ENCODE assay signal across 12 mouse cellular contexts in the genomic region with DNA sequence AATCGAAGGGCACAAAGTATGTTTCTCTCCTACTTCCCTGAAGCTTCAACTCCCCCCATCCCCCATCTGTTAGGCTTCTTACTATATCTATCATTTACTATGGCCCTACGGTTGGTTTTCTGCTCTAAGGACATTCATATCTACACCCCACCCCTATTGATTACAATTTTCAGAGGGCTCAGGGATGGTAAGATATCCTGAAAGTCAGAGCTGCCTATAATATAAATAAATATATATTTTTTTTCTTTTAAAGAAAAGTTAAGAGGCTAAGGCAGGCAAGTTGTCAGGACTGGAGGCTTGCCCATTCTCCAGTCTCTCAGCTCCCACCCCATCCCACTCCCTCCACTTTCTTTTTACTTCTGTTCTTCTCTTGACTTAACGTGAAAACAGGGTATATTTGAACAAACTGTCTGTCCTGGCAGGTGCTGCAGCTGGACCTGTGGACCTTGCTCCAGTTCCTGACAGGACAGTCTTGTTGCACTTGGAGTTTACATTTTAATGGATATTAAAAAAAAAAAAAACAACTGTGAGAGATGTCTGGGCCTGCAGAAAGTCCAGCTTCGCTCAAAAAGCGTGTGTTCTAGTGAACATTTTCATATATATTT. TPM values are rescaled to one million over a fixed set of nuclear protein-coding genes. Genes with fewer than 3 reads are reported as not detected.
DNase-seq lines count a peak whose midpoint lies in the region; ATAC-seq and TF ChIP-seq lines count a peak whose summit lies in the region.
"Had no signal": no experiment of that assay in that cellular context is flagged by ENCODE, and none has a peak within 500 bp of the region (broad histone marks: within the 10 kb centered on the region; RNA-seq: fewer than 3 reads in every experiment).

No protein-coding gene starts in this region.

- peaks cover 97% of the 10 kb centered on the region for H3K27me3 ChIP-seq in forebrain, embryonic 11.5 days (ENCODE audit: control insufficient read depth, insufficient read depth, low read length)
- H3K27me3 ChIP-seq in forebrain, embryonic 14.5 days (replicated peaks; ENCODE audit: control insufficient read depth, insufficient read depth, low read length): peaks cover 97% of the 10 kb centered on the region
- peaks cover 30% of the 10 kb centered on the region for H3K27me3 ChIP-seq in hindbrain, embryonic 16.5 days (replicated peaks; ENCODE audit: control insufficient read depth, insufficient read depth, low read length)
- H3K27me3 ChIP-seq in kidney, postnatal 0 days (ENCODE audit: insufficient read depth, low read length): no peaks in the 10 kb centered on the region
- H3K27me3 ChIP-seq in stomach, embryonic 15.5 days (replicated peaks): peaks cover 30% of the 10 kb centered on the region
- peaks cover 93% of the 10 kb centered on the region for H3K27me3 ChIP-seq in heart, embryonic 11.5 days (ENCODE audit: control insufficient read depth, insufficient read depth, low read length)
- H3K27me3 ChIP-seq in liver, postnatal 0 days (ENCODE audit: insufficient read depth, low read length): peaks cover 90% of the 10 kb centered on the region

- H3K9ac ChIP-seq in forebrain, embryonic 11.5 days (ENCODE audit: low read length): no peak overlapping the region
- no peak overlapping the region for H3K9ac ChIP-seq in forebrain, embryonic 14.5 days (ENCODE audit: low read length)
- no peak overlapping the region for H3K9ac ChIP-seq in hindbrain, embryonic 16.5 days (ENCODE audit: low read depth, low read length)
- H3K9ac ChIP-seq in kidney, postnatal 0 days (ENCODE audit: low read depth, low read length): peak overlapping the region; percentile 55; the same call in 1 of the 2 replicates
- H3K9ac ChIP-seq in stomach, embryonic 15.5 days: no peak overlapping the region
- no peak overlapping the region for H3K9ac ChIP-seq in heart, embryonic 11.5 days (ENCODE audit: low read depth, low read length)
- no peak overlapping the region for H3K9ac ChIP-seq in liver, postnatal 0 days (replicated peaks)
- H3K9ac ChIP-seq: liver, embryonic 13.5 days had no signal

- no peak for TF ChIP-seq EP300 in liver, postnatal 0 days (IDR thresholded peaks at IDR 0.05; ENCODE audit: low read depth)

- no peaks in the 10 kb centered on the region for H3K36me3 ChIP-seq in forebrain, embryonic 11.5 days (ENCODE audit: control insufficient read depth, insufficient read depth, low read length)
- H3K36me3 ChIP-seq in forebrain, embryonic 14.5 days (ENCODE audit: control insufficient read depth, insufficient read depth, low read length): no peaks in the 10 kb centered on the region
- no peaks in the 10 kb centered on the region for H3K36me3 ChIP-seq in hindbrain, embryonic 16.5 days (ENCODE audit: control insufficient read depth, insufficient read depth, low read length)
- peaks cover 20% of the 10 kb centered on the region for H3K36me3 ChIP-seq in kidney, postnatal 0 days (ENCODE audit: insufficient read depth, low read length)
- H3K36me3 ChIP-seq in stomach, embryonic 15.5 days: no peaks in the 10 kb centered on the region
- H3K36me3 ChIP-seq in heart, embryonic 11.5 days (ENCODE audit: control insufficient read depth, insufficient read depth, low read length): no peaks in the 10 kb centered on the region
- H3K36me3 ChIP-seq in liver, postnatal 0 days (replicated peaks; ENCODE audit: insufficient read depth, low read length): no peaks in the 10 kb centered on the region
- H3K36me3 ChIP-seq: liver, embryonic 13.5 days had no signal

- no peaks in the 10 kb centered on the region for H3K9me3 ChIP-seq in forebrain, embryonic 11.5 days (ENCODE audit: control insufficient read depth, low read length)
- no peaks in the 10 kb centered on the region for H3K9me3 ChIP-seq in forebrain, embryonic 14.5 days (replicated peaks; ENCODE audit: control insufficient read depth, low read length)
- H3K9me3 ChIP-seq in hindbrain, embryonic 16.5 days (ENCODE audit: control insufficient read depth, low read length): no peaks in the 10 kb centered on the region
- H3K9me3 ChIP-seq in kidney, postnatal 0 days (replicated peaks; ENCODE audit: low read length): no peaks in the 10 kb centered on the region
- no peaks in the 10 kb centered on the region for H3K9me3 ChIP-seq in stomach, embryonic 15.5 days
- H3K9me3 ChIP-seq in heart, embryonic 11.5 days (replicated peaks; ENCODE audit: control insufficient read depth, low read length): no peaks in the 10 kb centered on the region
- no peaks in the 10 kb centered on the region for H3K9me3 ChIP-seq in liver, postnatal 0 days (ENCODE audit: low read length)
- H3K9me3 ChIP-seq: liver, embryonic 13.5 days had no signal

- TF ChIP-seq CTCF in kidney, postnatal 0 days (IDR thresholded peaks at IDR 0.05; ENCODE audit: low read depth): no peak
- no peak for TF ChIP-seq CTCF in liver, postnatal 0 days (IDR thresholded peaks at IDR 0.05; ENCODE audit: low read depth)

- H3K4me3 ChIP-seq in forebrain, embryonic 11.5 days (ENCODE audit: low read depth, low read length): no peak overlapping the region
- no peak overlapping the region for H3K4me3 ChIP-seq in forebrain, embryonic 14.5 days (ENCODE audit: low read depth, low read length)
- H3K4me3 ChIP-seq in hindbrain, embryonic 16.5 days (ENCODE audit: low read length): no peak overlapping the region
- H3K4me3 ChIP-seq in kidney, postnatal 0 days (replicated peaks; ENCODE audit: low read depth, low read length): no peak overlapping the region
- no peak overlapping the region for H3K4me3 ChIP-seq in stomach, embryonic 15.5 days (replicated peaks)
- H3K4me3 ChIP-seq in heart, embryonic 11.5 days (ENCODE audit: low read depth, low read length): no peak overlapping the region
- no peak overlapping the region for H3K4me3 ChIP-seq in liver, postnatal 0 days (ENCODE audit: low read depth, low read length)
- H3K4me3 ChIP-seq: left cerebral cortex, adult 2 months; liver, embryonic 13.5 days; myocyte had no signal

- 9% methylated on average over 5 of the region's 5 CpGs for WGBS in forebrain, embryonic 11.5 days
- WGBS in forebrain, embryonic 14.5 days: 8% methylated on average over 5 of the region's 5 CpGs
- 22% methylated on average over 5 of the region's 5 CpGs for WGBS in hindbrain, embryonic 16.5 days
- WGBS in kidney, postnatal 0 days: 39% methylated on average over 5 of the region's 5 CpGs
- 34% methylated on average over 5 of the region's 5 CpGs for WGBS in stomach, embryonic 15.5 days
- WGBS in heart, embryonic 11.5 days (ENCODE audit: insufficient replicate concordance): 53% methylated on average over 5 of the region's 5 CpGs
- WGBS in liver, postnatal 0 days (ENCODE audit: insufficient replicate concordance): 57% methylated on average over 5 of the region's 5 CpGs

- no peak overlapping the region for H3K4me2 ChIP-seq in forebrain, embryonic 11.5 days (ENCODE audit: low read depth, low read length, severe bottlenecking)
- no peak overlapping the region for H3K4me2 ChIP-seq in forebrain, embryonic 14.5 days (ENCODE audit: low read length)
- H3K4me2 ChIP-seq in hindbrain, embryonic 16.5 days (ENCODE audit: low read length): peak overlapping the region; percentile 62; the same call in 1 of the 2 replicates
- peak overlapping the region; percentile 82 for H3K4me2 ChIP-seq in kidney, postnatal 0 days (ENCODE audit: low read length)
- H3K4me2 ChIP-seq in stomach, embryonic 15.5 days: no peak overlapping the region
- H3K4me2 ChIP-seq in heart, embryonic 11.5 days: no peak overlapping the region
- H3K4me2 ChIP-seq in liver, postnatal 0 days (ENCODE audit: low read depth, low read length): no peak overlapping the region
- H3K4me2 ChIP-seq: liver, embryonic 13.5 days had no signal

- peak; percentile 42 for DNase-seq in forebrain, embryonic 11.5 days (ENCODE audit: low spot score)
- no peak for DNase-seq in forebrain, embryonic 14.5 days (ENCODE audit: low spot score)
- peak; percentile 54 for DNase-seq in kidney, postnatal 0 days (ENCODE audit: low spot score)
- no peak for DNase-seq in right cerebral cortex, postnatal 25 days
- DNase-seq in liver, postnatal 0 days: no peak
- DNase-seq: cerebellum, adult 2 months; liver, embryonic 13.5 days had no signal

- no peaks in the 10 kb centered on the region for H3K4me1 ChIP-seq in forebrain, embryonic 11.5 days (replicated peaks; ENCODE audit: control insufficient read depth, insufficient read depth, low read length)
- no peaks in the 10 kb centered on the region for H3K4me1 ChIP-seq in forebrain, embryonic 14.5 days (ENCODE audit: control insufficient read depth, insufficient read depth, low read length)
- H3K4me1 ChIP-seq in hindbrain, embryonic 16.5 days (ENCODE audit: control insufficient read depth, insufficient read depth, low read depth, low read length): peaks cover 38% of the 10 kb centered on the region
- H3K4me1 ChIP-seq in kidney, postnatal 0 days (replicated peaks; ENCODE audit: insufficient read depth, low read length): peaks cover 57% of the 10 kb centered on the region
- peaks cover 46% of the 10 kb centered on the region for H3K4me1 ChIP-seq in stomach, embryonic 15.5 days
- H3K4me1 ChIP-seq in heart, embryonic 11.5 days (ENCODE audit: control insufficient read depth, insufficient read depth, low read length): peaks cover 14% of the 10 kb centered on the region
- no peaks in the 10 kb centered on the region; the same call in 1 of the 2 replicates for H3K4me1 ChIP-seq in liver, postnatal 0 days (ENCODE audit: insufficient read depth)

- H3K27ac ChIP-seq in forebrain, embryonic 11.5 days (ENCODE audit: low read depth, low read length): no peak overlapping the region
- no peak overlapping the region for H3K27ac ChIP-seq in forebrain, embryonic 14.5 days (ENCODE audit: low read depth, low read length)
- peak overlapping the region; percentile 91 for H3K27ac ChIP-seq in hindbrain, embryonic 16.5 days (ENCODE audit: low read depth, low read length)
- peak overlapping the region; percentile 95 for H3K27ac ChIP-seq in kidney, postnatal 0 days
- H3K27ac ChIP-seq in stomach, embryonic 15.5 days: peak overlapping the region; percentile 94
- H3K27ac ChIP-seq in heart, embryonic 11.5 days (ENCODE audit: low read depth, low read length): no peak overlapping the region
- H3K27ac ChIP-seq in liver, postnatal 0 days (ENCODE audit: low read depth): no peak overlapping the region
- H3K27ac ChIP-seq: left cerebral cortex, adult 2 months; liver, embryonic 13.5 days had no signal

- ATAC-seq in forebrain, embryonic 11.5 days (replicated peaks; ENCODE audit: low FRiP score): no peak
- no peak for ATAC-seq in forebrain, embryonic 14.5 days
- ATAC-seq in hindbrain, embryonic 16.5 days: no peak
- ATAC-seq in kidney, postnatal 0 days (replicated peaks; ENCODE audit: low FRiP score, low read depth): no peak
- no peak for ATAC-seq in stomach, embryonic 15.5 days (ENCODE audit: insufficient read depth, low FRiP score, low read depth)
- ATAC-seq in heart, embryonic 11.5 days (replicated peaks; ENCODE audit: insufficient number of reproducible peaks, low FRiP score, low TSS enrichment): no peak
- ATAC-seq in liver, postnatal 0 days: no peak

RNA-seq across cellular contexts. Expression of gene Hoxb2, which starts 3.3 kb away (rescaled TPM):
- polyA plus RNA-seq in forebrain, embryonic 11.5 days (2014; fragmentation: Nextera tagmentation; extraction: Ambion mirVana): 0.12 TPM in 1 of 2 replicates, not detected in the other
- not detected in 2 replicates for polyA plus RNA-seq in forebrain, embryonic 14.5 days (2014; fragmentation: Nextera tagmentation; extraction: Ambion mirVana)
- polyA plus RNA-seq in hindbrain, embryonic 16.5 days (2015; fragmentation: Nextera tagmentation; extraction: Ambion mirVana): 20.0 and 20.8 TPM in 2 replicates
- 38.0 and 42.3 TPM in 2 replicates for polyA plus RNA-seq in kidney, postnatal 0 days (2015; fragmentation: Nextera tagmentation; extraction: Ambion mirVana)
- 20.3 and 21.0 TPM in 2 replicates for polyA plus RNA-seq in stomach, embryonic 15.5 days (2015; fragmentation: Nextera tagmentation; extraction: Ambion mirVana)
- polyA plus RNA-seq in heart, embryonic 11.5 days (2014; fragmentation: Nextera tagmentation; extraction: Ambion mirVana): 4.5 and 7.4 TPM in 2 replicates
- polyA plus RNA-seq in liver, postnatal 0 days (2015; fragmentation: Nextera tagmentation; extraction: Ambion mirVana): 0.67 and 1.1 TPM in 2 replicates
- polyA plus RNA-seq: myocyte had no signal

RNA-seq across cellular contexts. Expression of gene Hoxb1, which starts 18.5 kb away (rescaled TPM):
- not detected in 2 replicates for polyA plus RNA-seq in forebrain, embryonic 11.5 days (2014; fragmentation: Nextera tagmentation; extraction: Ambion mirVana)
- not detected in 2 replicates for polyA plus RNA-seq in forebrain, embryonic 14.5 days (2014; fragmentation: Nextera tagmentation; extraction: Ambion mirVana)
- 0.21 and 0.35 TPM in 2 replicates for polyA plus RNA-seq in hindbrain, embryonic 16.5 days (2015; fragmentation: Nextera tagmentation; extraction: Ambion mirVana)
- polyA plus RNA-seq in kidney, postnatal 0 days (2015; fragmentation: Nextera tagmentation; extraction: Ambion mirVana): 0.13 and 0.37 TPM in 2 replicates
- 0.10 TPM in 1 of 2 replicates, not detected in the other for polyA plus RNA-seq in stomach, embryonic 15.5 days (2015; fragmentation: Nextera tagmentation; extraction: Ambion mirVana)
- 0.19 TPM in 1 of 2 replicates, not detected in the other for polyA plus RNA-seq in heart, embryonic 11.5 days (2014; fragmentation: Nextera tagmentation; extraction: Ambion mirVana)
- polyA plus RNA-seq in liver, postnatal 0 days (2015; fragmentation: Nextera tagmentation; extraction: Ambion mirVana): not detected in 2 replicates
- polyA plus RNA-seq: cerebellum, adult 2 months; myocyte had no signal

RNA-seq across cellular contexts. Expression of gene Hoxb3, which starts 23.9 kb away (rescaled TPM):
- polyA plus RNA-seq in forebrain, embryonic 11.5 days (2014; fragmentation: Nextera tagmentation; extraction: Ambion mirVana): not detected in 2 replicates
- not detected in 2 replicates for polyA plus RNA-seq in forebrain, embryonic 14.5 days (2014; fragmentation: Nextera tagmentation; extraction: Ambion mirVana)
- 4.8 and 5.6 TPM in 2 replicates for polyA plus RNA-seq in hindbrain, embryonic 16.5 days (2015; fragmentation: Nextera tagmentation; extraction: Ambion mirVana)
- polyA plus RNA-seq in kidney, postnatal 0 days (2015; fragmentation: Nextera tagmentation; extraction: Ambion mirVana): 3.9 and 4.2 TPM in 2 replicates
- 2.5 and 2.7 TPM in 2 replicates for polyA plus RNA-seq in stomach, embryonic 15.5 days (2015; fragmentation: Nextera tagmentation; extraction: Ambion mirVana)
- 0.74 and 1.0 TPM in 2 replicates for polyA plus RNA-seq in heart, embryonic 11.5 days (2014; fragmentation: Nextera tagmentation; extraction: Ambion mirVana)
- polyA plus RNA-seq in liver, postnatal 0 days (2015; fragmentation: Nextera tagmentation; extraction: Ambion mirVana): 0.19 and 0.26 TPM in 2 replicates
- polyA plus RNA-seq: myocyte had no signal

RNA-seq across cellular contexts. Expression of gene Hoxb4, which starts 29.0 kb away (rescaled TPM):
- polyA plus RNA-seq in forebrain, embryonic 11.5 days (2014; fragmentation: Nextera tagmentation; extraction: Ambion mirVana): not detected in 2 replicates
- polyA plus RNA-seq in forebrain, embryonic 14.5 days (2014; fragmentation: Nextera tagmentation; extraction: Ambion mirVana): not detected in 2 replicates
- 2.5 and 3.3 TPM in 2 replicates for polyA plus RNA-seq in hindbrain, embryonic 16.5 days (2015; fragmentation: Nextera tagmentation; extraction: Ambion mirVana)
- polyA plus RNA-seq in kidney, postnatal 0 days (2015; fragmentation: Nextera tagmentation; extraction: Ambion mirVana): 3.6 and 3.8 TPM in 2 replicates
- polyA plus RNA-seq in stomach, embryonic 15.5 days (2015; fragmentation: Nextera tagmentation; extraction: Ambion mirVana): 3.4 and 3.6 TPM in 2 replicates
- polyA plus RNA-seq in heart, embryonic 11.5 days (2014; fragmentation: Nextera tagmentation; extraction: Ambion mirVana): 0.21 and 0.77 TPM in 2 replicates
- 0.22 and 0.27 TPM in 2 replicates for polyA plus RNA-seq in liver, postnatal 0 days (2015; fragmentation: Nextera tagmentation; extraction: Ambion mirVana)
- polyA plus RNA-seq: myocyte had no signal

RNA-seq across cellular contexts. Expression of gene Hoxb5, which starts 43.9 kb away (rescaled TPM):
- polyA plus RNA-seq in forebrain, embryonic 11.5 days (2014; fragmentation: Nextera tagmentation; extraction: Ambion mirVana): 0.21 TPM in 1 of 2 replicates, not detected in the other
- 0.15 TPM in 1 of 2 replicates, not detected in the other for polyA plus RNA-seq in forebrain, embryonic 14.5 days (2014; fragmentation: Nextera tagmentation; extraction: Ambion mirVana)
- 120 and 133 TPM in 2 replicates for polyA plus RNA-seq in hindbrain, embryonic 16.5 days (2015; fragmentation: Nextera tagmentation; extraction: Ambion mirVana)
- 10.2 and 12.9 TPM in 2 replicates for polyA plus RNA-seq in kidney, postnatal 0 days (2015; fragmentation: Nextera tagmentation; extraction: Ambion mirVana)
- 17.6 and 17.9 TPM in 2 replicates for polyA plus RNA-seq in stomach, embryonic 15.5 days (2015; fragmentation: Nextera tagmentation; extraction: Ambion mirVana)
- polyA plus RNA-seq in heart, embryonic 11.5 days (2014; fragmentation: Nextera tagmentation; extraction: Ambion mirVana): 0.65 and 2.4 TPM in 2 replicates
- 0.75 and 0.91 TPM in 2 replicates for polyA plus RNA-seq in liver, postnatal 0 days (2015; fragmentation: Nextera tagmentation; extraction: Ambion mirVana)
- polyA plus RNA-seq: myocyte had no signal

Comparison
In these comparisons a context has a peak if more than half of its experiments do, and no peak if none do; other contexts are left out.
1. DNase-seq: peak in forebrain, embryonic 11.5 days (single experiment) and kidney, postnatal 0 days (single experiment); none in forebrain, embryonic 14.5 days (single experiment), right cerebral cortex, postnatal 25 days (single experiment) and liver, postnatal 0 days (single experiment).
2. H3K27ac ChIP-seq: peak in hindbrain, embryonic 16.5 days (single experiment), kidney, postnatal 0 days (single experiment) and stomach, embryonic 15.5 days (single experiment); none in forebrain, embryonic 11.5 days (single experiment), forebrain, embryonic 14.5 days (single experiment), heart, embryonic 11.5 days (single experiment) and liver, postnatal 0 days (single experiment).
3. H3K4me2 ChIP-seq: peak in hindbrain, embryonic 16.5 days (single experiment) and kidney, postnatal 0 days (single experiment); none in forebrain, embryonic 11.5 days (single experiment), forebrain, embryonic 14.5 days (single experiment), stomach, embryonic 15.5 days (single experiment), heart, embryonic 11.5 days (single experiment) and liver, postnatal 0 days (single experiment).